Mouse (Mus musculus) forebrain, embryonic 10.5 days (tissue): Measurements from ENCODE around the gene Poldip2. TPM values are rescaled to one million over a fixed set of nuclear protein-coding genes. Genes with fewer than 3 reads are reported as not detected.

ENCODE experiments used
- DNase-seq: peaks from one replicate; pipeline ENCODE4 v3.0.0-alpha.2; 2017; ENCODE audit warnings: low spot score; ENCODE audit errors: extremely low spot score
- H3K27ac ChIP-seq: fragments of 300-500 bp; sonication (generic); 2 replicates; pipeline ENCODE4 v1.5.1; 2016; ENCODE audit warnings: mild to moderate bottlenecking
- H3K27me3 ChIP-seq: fragments of 300-500 bp; sonication (generic); 2 replicates; pipeline ENCODE4 v1.6.1; 2016; ENCODE audit warnings: mild to moderate bottlenecking; ENCODE audit not compliant: poor library complexity, severe bottlenecking
- H3K36me3 ChIP-seq: fragments of 300-500 bp; sonication (generic); replicated peaks from 2 replicates; pipeline ENCODE4 v1.6.1; 2016; ENCODE audit warnings: mild to moderate bottlenecking, moderate library complexity
- H3K4me1 ChIP-seq: fragments of 300-500 bp; sonication (generic); 2 replicates; pipeline ENCODE4 v1.6.1; 2016
- H3K4me3 ChIP-seq: fragments of 300-500 bp; sonication (generic); 2 replicates; pipeline ENCODE4 v1.5.1; 2016; ENCODE audit warnings: mild to moderate bottlenecking, moderate library complexity
- H3K9me3 ChIP-seq: fragments of 300-500 bp; sonication (generic); 2 replicates; pipeline ENCODE4 v1.6.1; 2016; ENCODE audit warnings: mild to moderate bottlenecking, moderate library complexity
- WGBS: fragments of 180-500 bp; shearing (Covaris S2); methylation state at CpG from one replicate; pipeline ENCODE4 v1.1.7; 2016; 5-methylcytosine and 5-hydroxymethylcytosine counted together
- polyA plus RNA-seq: library from polyadenylated mRNA; unstranded; fragments of >200 nt; fragmentation: Nextera tagmentation; extraction: Ambion mirVana; gene quantifications from 2 replicates; pipeline ENCODE4 v1.2.1, GENCODE M21; 2016

The Poldip2 gene
- polyA plus RNA-seq, 1 experiment from 2014 or later: 144 TPM

DNA sequence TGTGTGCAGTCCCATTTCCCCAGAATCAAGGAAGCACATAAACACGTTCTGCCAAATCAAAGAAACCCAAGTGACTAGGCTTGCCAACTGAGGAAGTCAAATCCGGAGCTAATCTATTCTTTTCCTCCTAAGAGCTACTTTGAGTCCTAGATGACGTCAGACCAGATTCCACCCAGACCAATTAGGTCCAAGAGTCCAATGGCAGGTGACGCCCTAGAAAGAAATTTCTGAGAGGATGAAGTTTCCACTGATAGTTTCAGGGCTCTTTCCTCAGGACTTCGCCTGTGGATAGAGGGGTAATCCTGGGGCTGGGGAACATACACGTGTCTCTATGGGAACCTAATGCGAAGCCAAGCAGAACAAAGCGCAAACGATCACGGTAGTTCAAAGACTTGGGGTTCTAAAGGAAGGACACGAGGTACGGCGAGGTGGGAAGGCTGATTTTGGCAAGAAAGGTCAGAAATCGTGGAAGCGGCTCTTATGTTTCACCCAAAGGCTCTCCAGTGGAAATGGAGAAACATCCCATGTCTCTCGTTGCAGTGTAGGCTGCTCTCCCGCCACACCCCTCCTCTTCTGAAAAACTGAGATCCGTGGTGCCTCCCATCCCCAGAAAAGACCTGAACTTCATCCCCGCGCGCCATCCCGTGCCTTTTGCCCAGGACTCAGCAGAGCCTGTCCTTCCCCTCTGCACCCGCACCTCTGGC is 23.5 kb downstream of the Poldip2 start:
- peak overlapping the region; percentile 93 for H3K27ac ChIP-seq
- H3K4me1 ChIP-seq: peaks cover 27% of the 10 kb centered on the region
- peaks cover 54% of the 10 kb centered on the region for H3K36me3 ChIP-seq
- under 1% methylated on average over 23 of the region's 23 CpGs for WGBS
- no peaks in the 10 kb centered on the region for H3K9me3 ChIP-seq
- H3K27me3 ChIP-seq: no peaks in the 10 kb centered on the region
- DNase-seq: peak; percentile 37
- peak overlapping the region; percentile 89 for H3K4me3 ChIP-seq

DNA sequence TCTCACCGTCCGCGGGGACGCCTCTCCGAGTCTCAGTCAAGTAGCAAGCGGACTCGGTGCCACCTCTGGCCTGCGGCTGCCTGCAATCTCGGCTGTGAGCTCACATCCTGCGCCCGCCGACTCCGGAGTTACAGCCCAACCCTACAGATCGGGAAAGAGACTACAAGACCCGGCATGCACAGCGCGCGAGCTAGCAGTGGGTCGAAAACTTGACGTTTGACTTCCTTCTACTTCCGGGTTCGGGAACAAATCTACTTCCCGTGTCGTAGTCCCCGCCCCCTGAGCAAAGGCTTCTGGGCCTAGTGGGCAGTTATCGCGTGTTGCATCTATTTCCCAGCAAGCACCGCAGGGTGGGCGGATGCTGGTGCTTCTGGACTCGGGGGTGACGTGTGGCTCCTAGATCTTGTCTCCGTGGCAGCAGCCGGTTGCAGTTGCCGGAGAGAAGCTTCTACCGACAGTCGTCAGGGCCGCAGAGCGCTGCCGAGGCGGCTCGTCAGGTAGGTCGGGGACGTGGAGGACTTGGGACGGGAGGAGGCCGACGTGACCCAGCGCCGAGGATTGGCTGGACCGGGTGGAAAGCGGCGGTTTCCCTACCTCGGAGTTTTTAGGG is 24.2 kb downstream of the Poldip2 start, which contains the start of the genes Tnfaip1 and Ift20:
Tnfaip1 (minus strand) TSS at position 253 of the 610 bp plus-strand sequence.
Ift20 (plus strand) TSS at position 282 of the 610 bp plus-strand sequence.
- peak; percentile 99 for DNase-seq
- peak within 1 kb of the TSS; percentile 93 for H3K27ac ChIP-seq

DNA sequence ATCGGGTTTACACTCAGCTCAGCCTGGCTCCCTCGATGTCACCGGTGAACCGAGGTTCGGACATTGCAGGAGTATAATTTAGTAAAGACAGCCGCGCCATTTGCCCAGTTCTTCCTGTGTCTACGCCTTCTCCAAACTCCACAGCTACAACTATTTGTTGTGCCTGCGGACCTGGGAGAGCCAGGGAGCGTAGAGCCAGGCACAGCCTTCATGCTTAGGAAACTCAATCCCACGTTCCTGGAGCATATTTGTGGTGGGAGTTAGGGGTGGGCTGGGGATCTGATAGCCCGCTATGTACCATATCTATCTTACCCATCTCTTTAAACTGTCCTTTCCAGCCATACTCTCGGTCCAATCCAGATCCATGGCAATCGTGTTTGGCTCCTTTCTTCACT is 24.7 kb downstream of the Poldip2 start:
- H3K27ac ChIP-seq: peak overlapping the region; percentile 93
- H3K36me3 ChIP-seq: peaks cover 53% of the 10 kb centered on the region
- H3K4me3 ChIP-seq: peak overlapping the region; percentile 89
- no peaks in the 10 kb centered on the region for H3K9me3 ChIP-seq
- DNase-seq: no peak
- peaks cover 27% of the 10 kb centered on the region for H3K4me1 ChIP-seq
- no peaks in the 10 kb centered on the region for H3K27me3 ChIP-seq
- 5% methylated on average over 14 of the region's 14 CpGs for WGBS

More for the DNA sequence above, 24.2 kb downstream of the Poldip2 start, which contains the start of the genes Tnfaip1 and Ift20:
- Histone ChIP-seq H3K36me3 (peaks cover 54% of the 10 kb centered on the region), H3K9me3 (no peaks in the 10 kb centered on the region), H3K4me3 (peak within 1 kb of the TSS; percentile 89), H3K4me1 (peaks cover 27% of the 10 kb centered on the region), H3K27me3 (no peaks in the 10 kb centered on the region)
- under 1% methylated on average over 52 of the region's 52 CpGs for WGBS

DNA sequence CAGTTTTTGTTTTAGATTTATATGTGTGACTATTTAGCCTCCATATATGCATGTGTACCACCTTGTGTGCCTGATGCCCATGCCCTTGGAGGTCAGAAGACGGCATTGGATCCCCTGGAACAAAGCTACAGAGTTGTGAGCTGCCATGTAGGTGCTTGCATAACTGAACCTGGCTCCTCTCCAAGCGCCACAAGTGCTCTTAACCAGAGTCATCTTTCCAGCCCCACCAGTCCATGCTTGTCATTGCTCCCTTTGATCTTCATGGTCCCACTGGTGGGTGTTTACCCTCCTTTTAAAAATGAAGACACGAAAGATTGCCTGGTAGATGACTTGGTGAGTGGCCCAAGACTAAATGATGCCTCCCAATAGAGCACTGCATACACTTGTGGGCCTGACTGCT is 28.4 kb downstream of the Poldip2 start:
- WGBS: 87% methylated on average over 3 of the region's 3 CpGs
- Histone ChIP-seq H3K9me3 (no peaks in the 10 kb centered on the region), H3K4me1 (peaks cover 20% of the 10 kb centered on the region), H3K27ac (no peak overlapping the region), H3K27me3 (no peaks in the 10 kb centered on the region), H3K4me3 (no peak overlapping the region), H3K36me3 (peaks cover 70% of the 10 kb centered on the region)
- DNase-seq: no peak

DNA sequence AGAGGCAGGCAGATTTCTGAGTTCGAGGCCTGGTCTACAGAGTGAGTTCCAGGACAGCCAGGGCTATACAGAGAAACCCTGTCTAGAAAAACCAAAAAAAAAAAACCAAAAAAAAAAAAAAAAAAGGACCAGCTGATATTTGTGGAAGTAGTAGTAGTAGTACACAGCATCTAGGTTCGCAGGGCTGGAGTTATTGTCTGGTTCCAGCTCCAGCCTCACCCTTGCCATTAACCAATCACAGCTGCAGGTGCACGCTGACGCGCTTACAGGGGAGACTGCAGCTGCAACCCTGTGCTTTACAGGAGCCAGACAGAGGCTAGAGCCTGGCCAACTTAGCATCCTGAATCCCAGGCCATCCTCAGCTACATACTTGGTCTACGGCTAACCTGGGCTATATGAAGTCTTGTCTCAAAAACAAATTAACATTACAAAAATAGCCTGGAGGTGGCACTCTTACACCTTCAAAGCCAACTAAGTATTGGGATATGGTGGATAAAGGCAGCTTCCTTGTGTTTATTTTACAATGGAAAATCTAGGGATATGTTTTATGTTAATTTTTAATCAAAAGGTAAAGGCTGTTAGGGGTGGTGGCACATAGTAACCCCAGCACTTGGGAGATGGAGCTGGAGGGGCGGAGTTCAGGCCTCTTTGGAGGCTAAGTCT is 32.6 kb downstream of the Poldip2 start:
- no peak for DNase-seq
- H3K4me3 ChIP-seq: no peak overlapping the region
- 94% methylated on average over 7 of the region's 7 CpGs for WGBS
- no peaks in the 10 kb centered on the region for H3K9me3 ChIP-seq
- H3K4me1 ChIP-seq: peaks cover 28% of the 10 kb centered on the region
- H3K36me3 ChIP-seq: peaks cover 72% of the 10 kb centered on the region
- H3K27me3 ChIP-seq: no peaks in the 10 kb centered on the region
- H3K27ac ChIP-seq: no peak overlapping the region

DNA sequence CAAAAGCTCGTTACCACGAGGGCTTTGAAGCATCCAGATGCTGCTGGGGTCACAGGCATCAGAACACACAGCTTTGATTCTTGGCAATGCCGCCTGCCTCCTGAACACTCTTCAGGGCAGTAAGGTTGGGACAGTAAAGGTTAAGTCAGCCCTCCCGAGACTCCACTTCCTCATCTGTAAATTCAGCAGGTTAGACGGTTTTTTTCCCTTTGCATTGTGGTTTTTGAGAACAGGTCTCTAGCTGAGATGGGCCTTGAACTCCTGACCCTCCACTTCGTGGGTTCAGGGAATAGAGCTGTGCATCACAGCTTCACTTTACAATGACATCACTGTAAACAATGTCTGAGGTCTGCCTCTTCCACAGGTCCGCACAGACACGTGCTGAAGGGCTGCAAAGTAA is 33.2 kb downstream of the Poldip2 start:
- WGBS: 80% methylated on average over 8 of the region's 8 CpGs
- Histone ChIP-seq H3K9me3 (no peaks in the 10 kb centered on the region), H3K4me1 (peaks cover 32% of the 10 kb centered on the region), H3K27ac (no peak overlapping the region), H3K27me3 (no peaks in the 10 kb centered on the region), H3K4me3 (no peak overlapping the region), H3K36me3 (peaks cover 66% of the 10 kb centered on the region)
- DNase-seq: no peak

DNA sequence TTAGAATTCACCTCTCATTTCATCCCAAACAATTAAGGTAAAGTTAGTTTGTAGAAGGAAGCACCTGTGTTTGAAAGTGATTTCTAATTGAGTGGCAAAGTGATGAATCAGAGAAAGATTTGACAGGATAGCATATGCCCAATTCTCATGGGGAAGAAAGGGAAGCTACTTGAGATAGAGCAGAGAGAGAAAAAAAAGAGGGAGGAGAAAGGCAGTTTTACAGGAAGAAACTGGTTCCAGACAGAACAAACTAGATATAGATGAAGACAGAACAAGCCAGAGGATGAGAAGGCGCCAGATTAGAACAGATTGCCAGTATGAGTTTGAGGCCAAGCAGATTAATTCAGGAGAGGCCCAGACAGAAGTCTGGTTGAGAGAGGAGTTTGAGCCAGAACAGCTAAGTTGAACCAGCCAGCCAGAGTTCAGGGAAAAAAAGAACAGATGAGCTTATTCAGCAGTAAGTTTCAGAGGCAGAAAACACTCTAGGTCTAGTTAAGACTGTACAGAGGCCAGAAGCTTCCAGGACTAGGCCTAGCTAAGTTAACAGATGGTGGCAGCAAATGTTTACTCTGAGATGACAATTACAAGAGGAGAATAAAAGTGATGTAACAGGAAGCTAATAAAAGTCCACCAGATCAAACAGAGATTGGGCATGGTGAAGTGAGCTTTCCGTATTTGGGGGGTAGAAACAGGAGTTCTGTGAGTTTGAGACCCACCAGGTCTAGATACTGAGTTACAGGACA is 35.9 kb downstream of the Poldip2 start:
- no peak for DNase-seq
- Histone ChIP-seq H3K9me3 (no peaks in the 10 kb centered on the region), H3K36me3 (peaks cover 40% of the 10 kb centered on the region), H3K27me3 (no peaks in the 10 kb centered on the region), H3K4me3 (peak overlapping the region; percentile 76; the same call in 1 of the 2 replicates), H3K4me1 (peaks cover 40% of the 10 kb centered on the region), H3K27ac (no peak overlapping the region)
- 86% methylated on average over 2 of the region's 2 CpGs for WGBS

DNA sequence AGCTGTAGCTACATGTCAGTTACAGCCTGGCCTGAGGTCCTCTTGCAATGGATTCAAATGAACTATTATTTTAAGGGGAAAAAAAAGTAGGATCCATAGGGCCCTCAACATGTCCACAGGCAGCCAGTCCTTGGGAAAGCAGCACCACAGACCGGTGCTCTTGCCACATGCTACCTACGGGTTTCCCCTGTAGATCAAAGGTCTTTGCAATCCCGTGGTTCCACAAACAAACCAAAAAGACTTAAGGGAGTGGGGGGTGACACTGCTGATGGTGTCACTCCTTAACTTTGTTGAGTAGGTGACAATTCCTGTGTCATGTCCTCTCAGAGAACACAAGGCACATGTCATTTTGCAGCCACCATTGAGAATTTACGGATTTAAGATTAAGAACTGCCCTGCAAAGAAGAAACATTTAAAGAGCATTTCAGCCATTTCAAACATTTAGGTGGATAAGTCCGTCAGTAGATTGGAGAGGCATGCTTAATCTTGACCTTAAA is 37.5 kb downstream of the Poldip2 start:
- Histone ChIP-seq H3K27me3 (no peaks in the 10 kb centered on the region), H3K4me3 (peak overlapping the region; percentile 76), H3K4me1 (peaks cover 40% of the 10 kb centered on the region), H3K36me3 (peaks cover 23% of the 10 kb centered on the region), H3K27ac (peak overlapping the region; percentile 92), H3K9me3 (peaks cover 5% of the 10 kb centered on the region; the same call in 1 of the 2 replicates)
- 21% methylated on average over 5 of the region's 5 CpGs for WGBS
- no peak for DNase-seq

DNA sequence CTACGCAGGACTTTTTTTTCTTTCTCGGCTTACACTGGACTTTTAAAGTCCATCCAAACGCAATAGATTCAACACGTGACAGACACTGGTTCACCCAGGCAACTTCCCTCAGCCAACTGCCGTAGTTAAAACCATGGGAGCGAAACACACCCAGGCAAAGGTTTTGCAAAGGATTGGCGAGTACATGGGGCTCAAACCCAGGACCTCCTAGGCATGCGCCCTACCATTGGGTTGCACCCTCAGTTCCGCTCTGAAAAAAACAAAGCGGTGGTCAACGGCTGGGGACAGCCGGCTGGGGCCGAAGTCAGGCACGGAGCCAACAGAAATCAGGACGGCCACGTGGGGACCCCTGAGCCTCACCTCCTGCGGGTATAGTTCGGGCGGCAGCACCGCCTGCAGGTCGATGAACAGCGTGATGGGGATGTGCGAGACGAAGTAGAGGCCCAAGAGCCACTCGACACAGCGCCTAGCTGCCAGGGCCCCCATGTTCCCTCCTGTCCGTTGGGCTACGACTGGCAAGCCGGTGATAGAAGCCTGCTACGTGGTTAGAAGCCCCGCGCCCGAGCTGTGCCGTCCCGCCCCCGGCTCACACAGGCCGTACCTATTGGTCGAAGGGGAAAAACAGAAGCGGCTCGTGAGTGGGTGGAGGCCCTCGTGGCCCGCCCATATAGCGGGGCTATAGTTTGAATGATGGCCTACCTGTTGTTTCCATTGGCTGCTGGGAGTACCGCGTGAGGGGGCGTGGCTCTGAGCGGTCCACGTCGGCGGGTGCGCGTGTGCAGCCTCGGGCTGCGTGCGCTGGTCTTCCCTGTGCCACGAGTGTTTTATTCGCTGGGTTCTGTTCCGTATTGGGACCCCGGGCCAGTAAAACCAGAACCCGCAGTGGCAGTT is 38.4 kb downstream of the Poldip2 start, which contains the start of gene Tmem97:
Tmem97 (minus strand) TSS at position 610 of the 891 bp plus-strand sequence.
- no peaks in the 10 kb centered on the region for H3K27me3 ChIP-seq
- peaks cover 5% of the 10 kb centered on the region; the same call in 1 of the 2 replicates for H3K9me3 ChIP-seq
- H3K4me3 ChIP-seq: peak within 1 kb of the TSS; percentile 76
- WGBS: under 1% methylated on average over 60 of the region's 60 CpGs
- DNase-seq: peak; percentile 97
- H3K27ac ChIP-seq: peak within 1 kb of the TSS; percentile 92
- H3K4me1 ChIP-seq: peaks cover 35% of the 10 kb centered on the region
- peaks cover 14% of the 10 kb centered on the region for H3K36me3 ChIP-seq

DNA sequence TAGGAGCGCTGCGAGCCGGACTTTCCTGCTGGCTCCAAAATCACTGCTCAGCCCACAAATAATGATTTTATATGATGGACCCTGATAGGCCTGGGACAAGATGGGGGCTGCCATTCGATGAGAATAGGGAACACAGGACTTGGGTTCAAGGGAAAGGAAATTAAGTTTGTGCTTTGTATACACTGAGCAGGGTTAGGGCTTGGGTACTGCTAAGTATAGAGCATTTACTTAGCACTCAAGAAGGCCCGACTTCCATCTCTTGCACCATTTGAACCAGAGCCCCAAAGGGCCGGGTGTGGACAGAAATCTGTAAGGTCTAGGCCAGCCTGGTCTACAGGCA is 39.0 kb downstream of the Poldip2 start:
- Histone ChIP-seq H3K27ac (peak overlapping the region; percentile 92), H3K4me3 (peak overlapping the region; percentile 76), H3K36me3 (peaks cover 10% of the 10 kb centered on the region), H3K4me1 (peaks cover 33% of the 10 kb centered on the region), H3K9me3 (peaks cover 5% of the 10 kb centered on the region; the same call in 1 of the 2 replicates), H3K27me3 (no peaks in the 10 kb centered on the region)
- no peak for DNase-seq
- WGBS: 33% methylated on average over 6 of the region's 6 CpGs

DNA sequence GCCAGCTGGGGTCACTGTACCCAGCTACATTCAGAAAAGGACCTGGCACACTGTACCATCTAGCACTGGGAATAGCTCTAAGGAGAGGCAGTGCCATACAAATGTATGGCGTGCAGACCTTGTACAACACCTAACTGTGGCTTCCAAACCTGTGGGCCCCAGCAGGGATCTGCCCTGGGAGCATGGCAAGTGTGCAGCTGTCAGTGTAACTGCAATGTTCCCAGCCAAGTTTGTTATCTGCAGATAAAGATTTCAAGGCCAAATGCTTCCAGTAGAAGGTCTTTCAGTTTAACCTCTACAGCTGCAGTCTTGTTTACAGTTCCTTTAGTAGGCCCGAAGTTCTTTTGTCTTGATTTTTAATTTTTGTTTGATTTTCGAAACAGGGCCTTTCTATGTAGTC is 43.6 kb downstream of the Poldip2 start:
- peaks cover 22% of the 10 kb centered on the region for H3K4me1 ChIP-seq
- 86% methylated on average over 3 of the region's 3 CpGs for WGBS
- H3K36me3 ChIP-seq: no peaks in the 10 kb centered on the region
- no peaks in the 10 kb centered on the region for H3K27me3 ChIP-seq
- no peak for DNase-seq
- H3K9me3 ChIP-seq: peaks cover 5% of the 10 kb centered on the region; the same call in 1 of the 2 replicates
- no peak overlapping the region for H3K27ac ChIP-seq
- no peak overlapping the region for H3K4me3 ChIP-seq
